Mouse (Mus musculus): ENCODE measurements at regions not wholly inside any gene's neighbourhood (a gene's known extent, or its start where the extent isn't known, plus 50 kb on each side); places are given as distances from the start of the nearest gene placed in this dataset.

DNA sequence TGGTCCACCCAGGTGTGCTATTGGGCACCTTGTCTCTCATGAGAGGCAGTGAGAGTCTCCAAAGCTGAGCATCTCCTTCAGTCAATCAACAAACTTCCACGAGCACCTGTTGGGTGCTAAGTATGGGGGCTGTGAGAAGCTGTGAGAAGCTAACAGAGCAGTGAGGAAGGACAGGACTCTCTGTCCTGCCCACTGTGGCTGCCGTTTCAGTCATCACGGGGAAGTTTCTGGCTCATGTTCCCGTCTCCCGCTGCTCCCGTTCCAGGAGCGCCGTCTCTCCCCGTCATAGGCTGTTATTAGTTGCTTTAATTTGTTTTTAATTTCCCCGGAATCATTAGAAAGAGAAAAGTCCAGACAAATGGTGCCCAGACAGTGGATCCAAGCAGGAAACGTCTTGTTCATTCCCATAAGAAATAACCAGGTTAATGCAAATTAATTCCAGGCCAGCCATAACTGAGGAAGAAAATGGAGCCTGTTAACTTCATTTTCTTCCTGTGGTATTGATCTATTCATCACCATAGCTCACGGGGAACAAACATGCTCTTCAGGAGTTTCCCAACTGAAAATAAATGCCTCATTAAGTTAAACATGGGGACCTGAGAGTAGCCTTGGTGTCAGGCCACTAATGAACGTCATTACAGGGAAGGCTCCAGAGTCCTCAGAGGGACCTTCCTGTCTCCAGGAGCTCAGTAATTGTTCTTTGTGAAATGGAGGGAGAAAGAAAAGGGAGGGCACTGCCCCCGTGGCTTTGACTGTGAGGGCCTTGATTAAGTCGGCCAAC, 70.3 kb downstream of the Matn1 start:
- Histone ChIP-seq H3K4me3 (ENCODE audit: low read depth, low read length) (no peak overlapping the region), H3K9me3 (ENCODE audit: control insufficient read depth, low read depth, low read length) (no peaks in the 10 kb centered on the region), H3K36me3 (ENCODE audit: control insufficient read depth, insufficient read depth, low read length) (no peaks in the 10 kb centered on the region), H3K9ac (replicated peaks; ENCODE audit: low read depth, low read length) (no peak overlapping the region), H3K4me1 (ENCODE audit: control insufficient read depth, insufficient read depth, low read length) (no peaks in the 10 kb centered on the region), H3K27me3 (ENCODE audit: control insufficient read depth, insufficient read depth, low read length) (no peaks in the 10 kb centered on the region), H3K27ac (ENCODE audit: low read length) (no peak overlapping the region), H3K4me2 (replicated peaks; ENCODE audit: low read depth, low read length) (no peak overlapping the region)
- no peak for ATAC-seq (ENCODE audit: insufficient number of reproducible peaks, insufficient read depth, low FRiP score, low read depth)
- WGBS, result 67% methylated on average over 15 of the region's 15 CpGs

DNA sequence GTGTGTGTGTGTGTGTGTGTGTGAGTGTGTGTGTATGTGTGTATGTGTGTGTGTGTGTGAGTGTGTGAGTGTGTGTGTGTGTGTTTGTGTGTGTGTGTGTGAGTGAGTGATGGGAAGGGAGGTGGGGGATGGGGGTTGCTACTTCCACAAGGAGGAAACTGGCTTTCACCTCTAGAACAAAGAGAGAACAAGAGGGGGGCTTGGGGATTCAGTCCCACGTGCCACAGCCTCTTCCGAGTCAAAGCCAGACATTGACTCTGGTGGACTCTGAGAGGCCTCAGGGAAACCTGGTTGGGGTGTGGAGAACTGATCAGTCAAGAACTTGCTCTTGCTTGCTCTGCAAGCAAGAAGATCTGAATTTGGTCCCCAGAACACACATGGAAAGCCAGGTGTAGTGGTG, 71.0 kb downstream of the Matn1 start:
- no peaks in the 10 kb centered on the region for H3K9me3 ChIP-seq (ENCODE audit: control insufficient read depth, low read depth, low read length)
- WGBS, result 63% methylated on average over 2 of the region's 2 CpGs
- ATAC-seq (ENCODE audit: insufficient number of reproducible peaks, insufficient read depth, low FRiP score, low read depth), result no peak
- no peaks in the 10 kb centered on the region for H3K4me1 ChIP-seq (ENCODE audit: control insufficient read depth, insufficient read depth, low read length)
- H3K9ac ChIP-seq (replicated peaks; ENCODE audit: low read depth, low read length), result no peak overlapping the region
- H3K4me2 ChIP-seq (replicated peaks; ENCODE audit: low read depth, low read length), result no peak overlapping the region
- H3K4me3 ChIP-seq (ENCODE audit: low read depth, low read length), result no peak overlapping the region
- H3K36me3 ChIP-seq (ENCODE audit: control insufficient read depth, insufficient read depth, low read length), result no peaks in the 10 kb centered on the region
- H3K27ac ChIP-seq (ENCODE audit: low read length), result no peak overlapping the region
- no peaks in the 10 kb centered on the region for H3K27me3 ChIP-seq (ENCODE audit: control insufficient read depth, insufficient read depth, low read length)

- no peaks in the 10 kb centered on the region for H3K9me3 ChIP-seq (ENCODE audit: control insufficient read depth, low read depth, low read length)
These were observed 79.4 kb downstream of the Matn1 start for GRCm38 (mm10) chr4:131023601-131024000.

GRCm38 (mm10) chr4:131036292-131036691, 92.1 kb downstream of the Matn1 start:
- 87% methylated on average over 11 of the region's 11 CpGs for WGBS

More at GRCm38 (mm10) chr4:131023601-131024000, 79.4 kb downstream of the Matn1 start:
- H3K4me3 ChIP-seq (ENCODE audit: low read depth, low read length), result no peak overlapping the region
- no peaks in the 10 kb centered on the region for H3K4me1 ChIP-seq (ENCODE audit: control insufficient read depth, insufficient read depth, low read length)
- no peaks in the 10 kb centered on the region for H3K27me3 ChIP-seq (ENCODE audit: control insufficient read depth, insufficient read depth, low read length)
- H3K36me3 ChIP-seq (ENCODE audit: control insufficient read depth, insufficient read depth, low read length), result no peaks in the 10 kb centered on the region
- H3K9ac ChIP-seq (replicated peaks; ENCODE audit: low read depth, low read length), result no peak overlapping the region
- ATAC-seq (ENCODE audit: insufficient number of reproducible peaks, insufficient read depth, low FRiP score, low read depth), result no peak
- 39% methylated on average over 6 of the region's 6 CpGs for WGBS
- H3K27ac ChIP-seq (ENCODE audit: low read length), result no peak overlapping the region
- H3K4me2 ChIP-seq (replicated peaks; ENCODE audit: low read depth, low read length), result no peak overlapping the region

GRCm38 (mm10) chr4:131037179-131037578, 93.0 kb downstream of the Matn1 start:
- Histone ChIP-seq H3K4me1 (ENCODE audit: control insufficient read depth, insufficient read depth, low read length) (no peaks in the 10 kb centered on the region), H3K36me3 (ENCODE audit: control insufficient read depth, insufficient read depth, low read length) (no peaks in the 10 kb centered on the region), H3K27ac (ENCODE audit: low read length) (no peak overlapping the region), H3K4me3 (ENCODE audit: low read depth, low read length) (no peak overlapping the region), H3K9me3 (ENCODE audit: control insufficient read depth, low read depth, low read length) (no peaks in the 10 kb centered on the region), H3K27me3 (ENCODE audit: control insufficient read depth, insufficient read depth, low read length) (no peaks in the 10 kb centered on the region), H3K9ac (replicated peaks; ENCODE audit: low read depth, low read length) (no peak overlapping the region), H3K4me2 (replicated peaks; ENCODE audit: low read depth, low read length) (no peak overlapping the region)
- no peak for ATAC-seq (ENCODE audit: insufficient number of reproducible peaks, insufficient read depth, low FRiP score, low read depth)
- WGBS, result 13% methylated on average over 6 of the region's 6 CpGs

More at GRCm38 (mm10) chr4:131036292-131036691, 92.1 kb downstream of the Matn1 start:
- Histone ChIP-seq H3K27ac (ENCODE audit: low read length) (no peak overlapping the region), H3K4me1 (ENCODE audit: control insufficient read depth, insufficient read depth, low read length) (no peaks in the 10 kb centered on the region), H3K9me3 (ENCODE audit: control insufficient read depth, low read depth, low read length) (no peaks in the 10 kb centered on the region), H3K4me2 (replicated peaks; ENCODE audit: low read depth, low read length) (no peak overlapping the region), H3K4me3 (ENCODE audit: low read depth, low read length) (no peak overlapping the region), H3K9ac (replicated peaks; ENCODE audit: low read depth, low read length) (no peak overlapping the region), H3K27me3 (ENCODE audit: control insufficient read depth, insufficient read depth, low read length) (no peaks in the 10 kb centered on the region), H3K36me3 (ENCODE audit: control insufficient read depth, insufficient read depth, low read length) (no peaks in the 10 kb centered on the region)
- ATAC-seq (ENCODE audit: insufficient number of reproducible peaks, insufficient read depth, low FRiP score, low read depth), result no peak

GRCm38 (mm10) chr4:131039686-131040085, 95.5 kb downstream of the Matn1 start:
- no peaks in the 10 kb centered on the region for H3K4me1 ChIP-seq (ENCODE audit: control insufficient read depth, insufficient read depth, low read length)
- no peaks in the 10 kb centered on the region for H3K9me3 ChIP-seq (ENCODE audit: control insufficient read depth, low read depth, low read length)
- no peak overlapping the region for H3K4me2 ChIP-seq (replicated peaks; ENCODE audit: low read depth, low read length)
- no peaks in the 10 kb centered on the region for H3K27me3 ChIP-seq (ENCODE audit: control insufficient read depth, insufficient read depth, low read length)
- H3K27ac ChIP-seq (ENCODE audit: low read length), result no peak overlapping the region
- no peak overlapping the region for H3K4me3 ChIP-seq (ENCODE audit: low read depth, low read length)
- H3K9ac ChIP-seq (replicated peaks; ENCODE audit: low read depth, low read length), result no peak overlapping the region
- no peak for ATAC-seq (ENCODE audit: insufficient number of reproducible peaks, insufficient read depth, low FRiP score, low read depth)
- H3K36me3 ChIP-seq (ENCODE audit: control insufficient read depth, insufficient read depth, low read length), result no peaks in the 10 kb centered on the region
- 69% methylated on average over 3 of the region's 3 CpGs for WGBS

GRCm38 (mm10) chr4:131041210-131041609, 97.0 kb downstream of the Matn1 start:
- no peak overlapping the region for H3K9ac ChIP-seq (replicated peaks; ENCODE audit: low read depth, low read length)
- 51% methylated on average over 2 of the region's 2 CpGs for WGBS
- H3K27ac ChIP-seq (ENCODE audit: low read length), result no peak overlapping the region
- H3K9me3 ChIP-seq (ENCODE audit: control insufficient read depth, low read depth, low read length), result no peaks in the 10 kb centered on the region
- ATAC-seq (ENCODE audit: insufficient number of reproducible peaks, insufficient read depth, low FRiP score, low read depth), result no peak
- H3K36me3 ChIP-seq (ENCODE audit: control insufficient read depth, insufficient read depth, low read length), result no peaks in the 10 kb centered on the region
- H3K4me1 ChIP-seq (ENCODE audit: control insufficient read depth, insufficient read depth, low read length), result no peaks in the 10 kb centered on the region
- no peak overlapping the region for H3K4me2 ChIP-seq (replicated peaks; ENCODE audit: low read depth, low read length)
- H3K27me3 ChIP-seq (ENCODE audit: control insufficient read depth, insufficient read depth, low read length), result no peaks in the 10 kb centered on the region
- H3K4me3 ChIP-seq (ENCODE audit: low read depth, low read length), result no peak overlapping the region

DNA sequence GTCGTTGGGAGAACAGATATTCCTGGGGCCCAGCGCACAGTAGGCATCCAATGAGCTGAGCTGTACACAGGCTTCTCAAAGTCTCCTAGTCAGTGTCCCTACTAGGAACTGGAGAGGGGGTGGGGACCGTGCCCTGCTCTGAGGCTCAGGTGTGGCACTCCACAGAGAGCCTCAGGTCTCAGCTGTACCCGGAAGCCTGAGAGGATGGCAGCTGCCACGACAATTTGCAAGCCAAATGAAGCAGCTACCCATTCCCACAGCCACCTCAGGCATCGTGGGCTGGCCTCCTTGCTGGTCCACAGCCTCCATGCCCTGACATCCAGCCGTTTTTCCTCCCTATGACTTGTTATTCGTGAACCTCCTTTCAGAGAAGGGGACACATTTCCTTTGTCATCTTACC, 101.9 kb downstream of the Matn1 start:
- Histone ChIP-seq H3K4me3 (ENCODE audit: low read depth, low read length) (no peak overlapping the region), H3K9me3 (ENCODE audit: control insufficient read depth, low read depth, low read length) (no peaks in the 10 kb centered on the region), H3K27ac (ENCODE audit: low read length) (no peak overlapping the region), H3K36me3 (ENCODE audit: control insufficient read depth, insufficient read depth, low read length) (no peaks in the 10 kb centered on the region), H3K4me1 (ENCODE audit: control insufficient read depth, insufficient read depth, low read length) (no peaks in the 10 kb centered on the region), H3K27me3 (ENCODE audit: control insufficient read depth, insufficient read depth, low read length) (no peaks in the 10 kb centered on the region), H3K9ac (replicated peaks; ENCODE audit: low read depth, low read length) (no peak overlapping the region), H3K4me2 (replicated peaks; ENCODE audit: low read depth, low read length) (no peak overlapping the region)
- ATAC-seq (ENCODE audit: insufficient number of reproducible peaks, insufficient read depth, low FRiP score, low read depth), result no peak
- 39% methylated on average over 8 of the region's 8 CpGs for WGBS
